20 mouse cellular contexts compared by ENCODE assay signal in the genomic region with DNA sequence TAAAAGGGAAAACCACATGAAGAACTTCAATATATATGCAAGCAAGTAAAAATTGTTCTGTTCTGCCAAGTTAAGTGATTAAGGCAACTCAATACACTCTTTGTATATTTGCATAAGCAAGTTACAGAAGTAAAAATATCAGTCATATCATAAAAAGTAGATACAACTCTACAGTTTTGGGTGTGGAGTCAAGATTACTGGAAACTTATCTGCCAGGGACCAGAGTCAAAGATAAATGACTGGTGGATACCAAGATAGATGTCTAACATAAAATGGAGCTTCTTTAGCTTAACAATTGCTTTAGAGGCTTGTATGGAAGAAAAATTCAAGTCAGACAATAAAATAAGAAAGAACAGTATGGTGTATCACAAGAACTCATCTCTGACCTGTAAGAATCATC. TPM values are rescaled to one million over a fixed set of nuclear protein-coding genes. Genes with fewer than 3 reads are reported as not detected.
"Had no signal": no experiment of that assay in that cellular context is flagged by ENCODE, and none has a peak within 500 bp of the region (broad histone marks: within the 10 kb centered on the region; RNA-seq: fewer than 3 reads in every experiment).

No protein-coding gene starts in this region.

- H3K4me3 ChIP-seq: neural tube, embryonic 13.5 days; neural tube, embryonic 15.5 days; stomach, embryonic 15.5 days had no signal

- DNase-seq: retina, postnatal 1 day; right cerebral cortex, adult 18-20 months; right cerebral cortex, postnatal 14 days; right cerebral cortex, postnatal 25 days; right cerebral cortex, postnatal 4 days; spleen, adult 18-20 months; thymus, adult 18-20 months; thymus, adult 2 months; thymus, postnatal 14 days; thymus, postnatal 25 days; thymus, postnatal 36 days; thymus, postnatal 4 days had no signal

- H3K36me3 ChIP-seq: neural tube, embryonic 13.5 days; neural tube, embryonic 15.5 days; stomach, embryonic 15.5 days had no signal

- H3K9me3 ChIP-seq: neural tube, embryonic 13.5 days; neural tube, embryonic 15.5 days; stomach, embryonic 15.5 days had no signal

- H3K4me1 ChIP-seq: neural tube, embryonic 13.5 days; neural tube, embryonic 15.5 days; stomach, embryonic 15.5 days had no signal

- H3K9ac ChIP-seq: neural tube, embryonic 13.5 days; neural tube, embryonic 15.5 days; stomach, embryonic 15.5 days had no signal

- H3K27me3 ChIP-seq: neural tube, embryonic 13.5 days; neural tube, embryonic 15.5 days; stomach, embryonic 15.5 days had no signal

- H3K27ac ChIP-seq: neural tube, embryonic 13.5 days; neural tube, embryonic 15.5 days; stomach, embryonic 15.5 days; stomach, postnatal 0 days had no signal

RNA-seq across cellular contexts. Expression of gene Acot12, which starts 13.4 kb away (rescaled TPM):
- total RNA-seq: neutrophil, adult 5-6 weeks had no signal
- polyA plus RNA-seq: neural tube, embryonic 13.5 days; spleen, adult 2 months; stomach, embryonic 14.5 days; urinary bladder, adult 2 months had no signal
